Mouse (Mus musculus): Measurements from ENCODE around the gene Gm49510.

The Gm49510 gene

GRCm38 (mm10) chr15:78915660-78916017, 16.2 kb downstream of the Gm49510 start:
- DNase-seq (ENCODE audit: low read depth), result no peak

DNA sequence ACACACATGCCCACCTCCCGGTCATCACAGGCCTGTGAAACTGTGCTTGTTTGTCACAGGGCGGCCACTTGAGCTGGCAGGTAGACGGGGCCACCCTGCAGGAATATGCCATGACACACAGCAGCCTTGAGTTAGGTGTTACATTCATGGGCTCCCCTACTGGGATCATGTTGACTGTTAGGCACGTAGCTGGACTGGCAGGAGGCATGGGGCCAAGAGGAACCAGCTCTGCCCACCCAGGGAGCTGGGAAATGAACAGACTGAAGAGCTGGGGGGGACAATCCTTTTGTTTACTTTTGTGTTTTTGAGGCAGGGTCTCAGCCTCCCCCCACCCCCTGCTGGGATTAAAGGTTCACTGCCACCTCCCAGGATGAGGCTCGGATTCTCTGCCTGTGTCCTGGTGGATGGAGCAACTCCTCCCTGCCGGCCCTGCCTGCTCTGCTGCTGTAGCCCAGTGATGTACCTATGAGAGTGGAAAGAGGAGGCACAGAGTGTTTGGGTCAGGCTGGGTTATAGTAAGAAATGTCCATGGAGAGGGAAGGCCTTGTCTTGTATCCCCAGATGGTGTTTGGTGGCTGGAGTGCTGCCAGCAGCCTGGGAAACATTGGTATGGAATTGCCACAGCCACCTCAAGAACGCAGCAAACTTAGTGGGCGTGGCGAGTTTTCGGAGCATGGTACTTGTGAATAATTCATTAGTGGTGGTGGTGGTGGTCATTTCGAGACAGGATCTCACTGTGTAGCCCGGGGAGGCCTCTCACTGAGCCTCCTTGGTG, 16.8 kb downstream of the Gm49510 start:
- no peak for DNase-seq (ENCODE audit: low read depth)

DNA sequence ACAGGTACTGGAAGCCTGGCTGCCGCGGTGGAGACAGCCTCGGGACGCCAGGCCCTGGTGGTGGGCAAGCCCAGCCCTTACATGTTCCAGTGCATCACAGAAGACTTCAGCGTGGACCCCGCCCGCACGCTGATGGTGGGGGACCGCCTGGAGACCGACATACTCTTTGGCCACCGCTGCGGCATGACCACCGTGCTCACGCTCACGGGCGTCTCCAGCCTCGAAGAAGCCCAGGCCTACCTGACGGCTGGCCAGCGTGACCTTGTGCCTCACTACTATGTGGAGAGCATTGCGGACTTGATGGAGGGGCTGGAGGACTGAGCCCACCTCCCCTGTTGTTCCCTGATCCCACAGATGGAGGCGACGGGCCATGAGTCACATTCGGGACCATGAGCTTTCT, 18.7 kb downstream of the Gm49510 start:
- DNase-seq (ENCODE audit: low read depth), result no peak

DNA sequence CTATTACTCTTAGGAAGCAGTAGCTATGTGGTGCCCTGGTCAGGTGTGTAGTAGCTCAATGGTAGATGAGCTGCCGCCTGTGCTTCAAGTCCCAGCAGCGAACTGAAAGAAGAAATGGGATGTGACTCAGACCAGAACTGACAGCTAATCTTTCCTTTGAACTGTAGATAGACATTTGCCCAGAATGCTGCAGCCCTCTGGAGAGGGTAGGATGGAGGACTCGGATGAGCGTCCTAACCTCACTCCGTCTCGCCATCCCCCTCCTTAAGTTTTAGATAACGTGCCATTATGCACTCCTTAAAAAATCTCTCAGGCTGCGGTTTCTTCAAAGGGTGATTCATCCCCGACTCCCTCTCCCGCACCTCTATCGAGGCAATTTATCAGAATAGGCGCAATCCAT, 20.4 kb downstream of the Gm49510 start:
- DNase-seq (ENCODE audit: low read depth), result no peak

- DNase-seq (ENCODE audit: low read depth), result no peak
Observed at GRCm38 (mm10) chr15:78922700-78923099, 23.2 kb downstream of the Gm49510 start.

DNA sequence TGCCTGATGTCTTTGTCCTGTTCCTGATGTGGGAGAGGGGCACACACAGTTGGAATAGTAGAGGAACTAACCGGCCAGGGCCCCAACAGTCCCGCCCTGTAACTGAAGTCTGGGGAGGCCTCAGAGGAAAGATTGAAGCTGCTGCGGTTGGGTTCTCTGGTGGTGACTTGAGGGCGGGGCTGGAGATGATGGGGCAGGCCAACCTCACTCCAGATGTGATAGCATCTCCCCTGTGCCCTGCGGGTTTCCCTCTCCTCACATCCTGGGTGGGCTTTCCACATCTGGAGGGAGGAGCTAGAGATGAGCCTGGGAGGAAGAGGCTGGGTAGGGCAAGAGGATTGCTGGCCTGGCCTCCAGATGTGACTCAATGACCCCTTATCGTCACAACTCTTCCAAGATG, 24.1 kb downstream of the Gm49510 start:
- DNase-seq (ENCODE audit: low read depth), result peak; percentile 66

DNA sequence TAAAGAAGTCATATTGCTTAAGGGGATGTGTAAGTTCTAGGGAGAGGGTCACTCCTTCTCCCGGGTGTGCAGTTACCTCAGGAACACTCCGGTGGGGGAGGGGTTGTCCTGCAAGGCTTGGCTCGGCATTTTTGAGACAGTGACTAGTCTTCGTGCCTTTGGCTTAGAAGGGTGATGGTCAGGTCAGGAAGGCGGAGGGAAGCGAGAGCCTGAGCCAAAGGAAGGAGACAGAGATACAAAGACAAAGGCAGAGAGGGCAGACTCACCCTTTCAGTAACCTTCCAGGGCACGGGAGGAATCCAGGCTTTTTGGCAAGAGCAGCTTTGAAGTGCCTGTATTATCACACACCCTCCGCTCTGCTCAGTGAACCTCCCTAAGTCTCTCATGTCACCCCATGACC, 25.7 kb downstream of the Gm49510 start:
- no peak for DNase-seq (ENCODE audit: low read depth)

- DNase-seq (ENCODE audit: low read depth), result peak; percentile 75
Observed at GRCm38 (mm10) chr15:78926021-78926919, 26.8 kb downstream of the Gm49510 start, which contains the start of gene Lgals1. Lgals1 (plus strand) TSS chr15:78926725.

DNA sequence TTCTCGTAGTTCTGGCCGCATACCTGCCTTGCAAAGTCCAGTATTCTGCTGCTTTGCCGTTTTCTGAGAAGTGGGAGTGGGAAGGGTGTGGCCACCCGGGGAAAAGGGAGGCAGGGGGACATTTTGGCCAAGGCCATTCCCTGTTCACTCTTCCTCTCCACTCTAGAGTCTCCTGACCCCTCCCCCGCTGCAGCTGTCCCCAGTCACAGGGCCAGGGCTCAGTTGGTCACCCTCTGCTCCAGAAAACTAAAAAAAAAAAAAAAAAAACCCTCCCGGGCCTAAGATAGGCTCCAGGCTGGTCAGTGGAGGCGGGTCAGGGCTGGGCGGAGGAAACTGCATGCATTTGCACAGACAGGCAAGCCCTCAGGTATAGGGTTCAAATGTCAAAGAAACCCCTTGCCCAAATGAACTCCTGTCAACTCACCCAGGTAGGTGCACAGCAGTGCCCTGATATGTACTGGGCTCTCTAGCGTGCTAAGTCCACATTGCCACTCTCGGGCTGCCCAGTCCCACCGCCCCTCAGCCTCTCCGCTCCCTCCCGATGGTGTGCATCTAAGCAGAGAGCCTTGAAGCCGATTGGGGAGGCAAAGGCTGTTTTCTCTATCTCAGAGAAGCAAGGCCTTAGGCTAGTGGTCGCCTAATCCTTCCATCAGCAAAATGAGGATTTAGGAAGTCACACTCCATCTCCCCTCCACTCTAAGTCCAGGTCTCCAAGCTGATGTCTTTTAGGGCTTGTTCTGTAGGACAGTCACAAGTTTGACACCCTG, 27.7 kb downstream of the Gm49510 start:
- DNase-seq (ENCODE audit: low read depth), result no peak

DNA sequence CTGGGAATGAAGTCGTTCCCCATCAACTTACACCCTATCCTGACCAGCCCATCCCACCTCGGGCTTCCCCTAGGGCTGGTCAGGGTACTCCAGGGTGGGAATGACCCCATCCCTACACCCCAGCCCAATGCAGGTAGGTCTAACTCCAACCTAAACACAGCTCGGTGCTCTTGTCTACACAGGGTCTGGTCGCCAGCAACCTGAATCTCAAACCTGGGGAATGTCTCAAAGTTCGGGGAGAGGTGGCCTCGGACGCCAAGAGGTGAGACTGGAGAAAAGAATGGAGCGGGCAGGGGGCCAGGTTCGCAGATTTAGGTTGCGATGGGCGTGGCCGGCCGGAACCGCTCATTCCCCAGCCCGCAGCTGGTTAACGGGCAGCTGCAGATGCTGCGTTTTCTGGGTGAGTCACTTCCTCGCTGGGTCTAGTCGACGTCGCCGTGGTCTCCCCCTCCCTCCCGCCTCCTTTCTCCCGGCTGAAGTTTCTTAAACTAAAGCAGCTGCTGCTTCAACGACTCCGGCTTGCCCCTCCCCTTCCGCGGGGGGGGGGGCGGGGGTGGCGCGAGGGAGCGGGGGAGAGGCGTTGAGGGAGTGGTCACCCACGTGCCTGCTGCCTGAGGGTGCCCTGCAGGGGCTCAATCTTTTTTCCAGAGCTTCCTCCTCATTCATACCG, 28.5 kb downstream of the Gm49510 start:
- peak; percentile 85 for DNase-seq (ENCODE audit: low read depth)

DNA sequence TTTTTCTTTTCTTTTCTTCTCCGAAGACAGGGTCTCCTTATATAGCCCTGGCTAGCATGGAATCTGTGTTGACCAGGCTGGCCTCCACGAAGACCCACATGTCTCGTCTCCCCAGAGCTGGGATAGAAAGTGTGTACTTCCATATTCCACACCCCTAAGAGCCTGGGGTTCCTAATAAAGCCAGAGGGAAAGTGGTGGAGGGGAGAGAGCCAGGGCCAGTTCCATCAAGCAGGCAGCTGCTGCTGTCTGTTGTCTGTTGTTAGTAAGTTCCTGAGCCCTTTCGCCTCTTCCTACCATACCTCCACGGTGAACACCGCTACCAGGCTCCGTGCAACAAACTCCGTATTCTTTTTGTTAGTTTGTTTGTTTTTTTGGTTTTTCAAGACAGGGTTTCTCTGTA, 29.1 kb downstream of the Gm49510 start:
- no peak for DNase-seq (ENCODE audit: low read depth)

- DNase-seq (ENCODE audit: low read depth), result no peak
Observed at GRCm38 (mm10) chr15:78930192-78930706, 30.8 kb downstream of the Gm49510 start.

DNA sequence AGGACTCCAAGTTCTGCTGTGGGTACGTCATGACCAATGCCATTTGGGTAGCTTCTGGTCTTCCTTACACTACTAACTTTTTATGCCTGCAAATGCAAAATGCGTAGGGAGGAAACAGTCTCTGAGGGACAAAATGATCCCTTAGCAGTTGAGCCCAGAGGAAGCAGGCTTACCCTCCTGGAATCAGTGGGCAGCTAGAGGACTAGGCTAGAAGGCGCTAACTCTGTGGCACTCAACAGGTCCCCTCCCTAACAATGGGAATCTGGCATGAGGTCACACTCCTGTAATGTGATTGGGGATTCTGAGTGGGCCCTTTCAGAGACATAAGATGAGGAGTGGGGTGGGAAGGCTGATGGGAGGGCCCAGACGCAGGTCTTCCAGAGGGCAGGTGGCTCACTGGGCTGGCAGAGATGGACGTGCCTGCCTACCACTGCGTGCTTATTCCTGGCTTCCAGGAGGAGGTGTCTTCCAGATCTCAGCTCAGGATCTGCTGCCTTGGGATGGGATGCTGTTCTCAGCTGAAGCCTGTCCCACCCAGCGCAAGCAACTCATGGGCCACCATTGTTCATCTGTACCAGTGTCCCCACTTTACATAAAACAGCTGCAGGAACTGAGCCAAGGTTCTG, 31.4 kb downstream of the Gm49510 start:
- no peak for DNase-seq (ENCODE audit: low read depth)

DNA sequence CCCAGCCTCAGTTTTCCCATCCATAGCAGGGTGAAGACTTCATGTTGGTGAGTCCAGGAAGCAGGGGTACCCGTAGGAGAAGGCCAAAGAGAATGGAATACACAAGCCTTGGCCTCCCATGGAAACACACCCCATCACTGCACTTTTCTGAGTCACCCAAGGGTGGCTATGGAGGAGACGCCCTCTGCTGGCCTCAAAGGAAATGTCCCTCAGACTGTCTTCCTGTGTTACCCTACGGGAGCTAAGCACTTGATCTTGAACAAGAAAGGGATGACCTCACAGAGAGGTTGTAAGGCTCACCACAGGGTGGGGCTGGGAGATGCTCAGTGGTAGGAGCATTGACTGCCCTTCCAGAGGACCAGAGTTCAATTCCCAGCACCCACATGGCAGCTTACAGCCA, 32.1 kb downstream of the Gm49510 start:
- peak; percentile 83 for DNase-seq (ENCODE audit: low read depth)

- peak; percentile 81 for DNase-seq (ENCODE audit: low read depth)
Observed at GRCm38 (mm10) chr15:78934784-78935320, 35.4 kb downstream of the Gm49510 start, which contains the start of gene Nol12. Nol12 (plus strand) TSS chr15:78934933.

DNA sequence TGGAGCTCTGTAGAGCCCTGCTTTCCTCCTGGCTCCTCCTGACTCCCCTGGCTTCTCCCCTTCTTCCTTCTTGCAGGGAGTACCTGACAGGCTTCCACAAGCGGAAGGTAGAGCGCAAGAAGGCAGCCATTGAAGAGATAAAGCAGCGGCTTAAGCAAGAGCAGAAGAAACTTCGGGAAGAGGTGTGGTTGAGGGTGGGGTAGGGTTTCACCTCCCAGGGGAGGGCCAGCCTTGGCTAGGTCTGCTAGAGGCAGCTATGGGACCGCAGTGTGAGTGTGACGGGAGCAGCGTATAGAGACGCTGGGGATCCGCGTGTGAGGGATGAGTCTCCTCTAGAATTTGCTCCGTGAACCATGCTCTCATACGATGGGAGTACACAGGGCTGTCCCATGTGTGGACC, 36.9 kb downstream of the Gm49510 start:
- no peak for DNase-seq (ENCODE audit: low read depth)

GRCm38 (mm10) chr15:78937311-78937710, 37.8 kb downstream of the Gm49510 start:
- DNase-seq (ENCODE audit: low read depth), result no peak

GRCm38 (mm10) chr15:78937963-78938362, 38.5 kb downstream of the Gm49510 start:
- no peak for DNase-seq (ENCODE audit: low read depth)

DNA sequence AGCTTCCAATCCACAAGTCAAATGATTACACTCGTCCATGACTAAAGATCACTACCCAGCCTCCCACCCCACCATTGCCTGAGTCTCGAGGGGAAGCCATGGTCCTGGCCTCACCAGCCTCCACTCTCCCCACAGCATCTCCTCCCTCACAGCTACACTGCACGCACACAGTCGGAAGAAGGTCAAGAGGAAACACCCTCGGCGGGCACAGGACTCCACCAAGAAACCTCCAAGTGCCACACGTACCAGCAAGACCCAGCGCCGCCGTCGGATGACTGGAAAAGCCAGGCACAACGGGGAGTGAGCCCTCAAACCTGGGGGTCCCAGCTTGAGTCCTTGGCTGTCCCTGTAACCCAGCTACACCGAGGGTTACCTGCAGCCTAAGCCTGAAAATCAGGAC, 40.9 kb downstream of the Gm49510 start:
- no peak for DNase-seq (ENCODE audit: low read depth)

DNA sequence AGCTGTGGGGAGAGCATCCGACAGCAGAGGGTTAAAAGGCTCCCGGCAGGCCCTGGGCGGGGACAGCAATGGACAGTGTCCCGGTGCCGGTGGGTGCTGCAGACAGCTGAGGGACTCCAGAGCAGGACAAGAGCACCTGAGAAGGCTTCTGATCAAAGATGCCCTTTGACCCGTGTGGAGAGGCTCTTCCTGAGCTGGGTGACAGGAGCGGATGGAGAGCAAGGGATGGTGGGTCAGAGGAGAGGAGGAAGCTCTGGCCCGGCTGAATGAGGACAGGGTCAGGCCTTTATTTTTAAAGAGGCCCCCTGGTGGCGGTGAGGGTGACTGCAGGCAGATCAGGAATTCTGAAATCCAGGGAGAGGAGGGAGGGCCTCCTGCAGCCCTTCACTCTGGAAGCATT, 43.2 kb downstream of the Gm49510 start:
- no peak for DNase-seq (ENCODE audit: low read depth)

GRCm38 (mm10) chr15:78946232-78946631, 46.8 kb downstream of the Gm49510 start:
- no peak for DNase-seq (ENCODE audit: low read depth)

Measured in c-Kit-positive CD71-negative TER-119-negative erythroid progenitor cells, embryonic 14.5 days (primary cell).